Mouse (Mus musculus): ENCODE data around the gene Lrmp. TPM values are rescaled to one million over a fixed set of nuclear protein-coding genes. Genes with fewer than 3 reads are reported as not detected.

Lrmp gene
- total and polyA plus RNA-seq, 3 experiments = 64.3 to 70.1 TPM; not detected in 1

GRCm38 (mm10) chr6:145135295-145135694 lies 19.8 kb downstream of the Lrmp start:
- Histone ChIP-seq H3K4me1 (ENCODE audit: control insufficient read depth in 1 of 2, insufficient read depth in 2 of 2, low read length in 2 of 2) (no peaks in the 10 kb centered on the region; a peak in 1 of 4 replicates), H3K9ac (ENCODE audit: control insufficient read depth, low read depth, low read length, poor library complexity, severe bottlenecking) (no peak overlapping the region), H3K4me3 (ENCODE audit: control insufficient read depth in 1 of 2, insufficient read depth in 1 of 2, low read depth in 2 of 2, low read length in 2 of 2) (no peak overlapping the region), H3K9me3 (replicated peaks; ENCODE audit: insufficient read depth, low read length) (no peaks in the 10 kb centered on the region), H3K27me3 (ENCODE audit: control insufficient read depth in 1 of 2, insufficient read depth in 2 of 2, low read length in 2 of 2) (no peaks in the 10 kb centered on the region), H3K27ac (ENCODE audit: control insufficient read depth, low read depth, low read length) (no peak overlapping the region), H3K79me2 (ENCODE audit: control insufficient read depth, insufficient read depth, low read length, poor library complexity) (peaks cover 9% of the 10 kb centered on the region; the same call in 1 of the 2 replicates), H3K36me3 (ENCODE audit: control insufficient read depth in 1 of 2, insufficient read depth in 2 of 2, low read length in 2 of 2) (peaks cover 2 to 4% of the 10 kb centered on the region in 2 experiments; a peak in 2 of 4 replicates)
- DNase-seq (ENCODE audit: low read depth, low spot score) = no peak
- TF ChIP-seq TBP (IDR thresholded peaks at IDR 0.05; ENCODE audit: low read depth, low read length) (no peak), ETS1 (IDR thresholded peaks at IDR 0.05; ENCODE audit: low read depth, low read length) (no peak), HCFC1 (IDR thresholded peaks at IDR 0.05; ENCODE audit: low read depth, low read length) (no peak), MAZ (IDR thresholded peaks at IDR 0.05; ENCODE audit: low read depth, low read length) (no peak), GABPA (IDR thresholded peaks at IDR 0.05; ENCODE audit: low read depth, low read length) (no peak), MYC (IDR thresholded peaks at IDR 0.05; ENCODE audit: low read depth, low read length) (no peak), POLR2AphosphoS5 (IDR thresholded peaks at IDR 0.05; ENCODE audit: borderline replicate concordance, low read depth, low read length) (no peak), GATA1 (IDR thresholded peaks at IDR 0.05; ENCODE audit: low read depth, low read length) (no peak), CHD1 (IDR thresholded peaks at IDR 0.05; ENCODE audit: low read depth, low read length) (no peak)

GRCm38 (mm10) chr6:145135804-145136203 lies 20.4 kb downstream of the Lrmp start:
- no peak for DNase-seq (ENCODE audit: low read depth, low spot score)
- Histone ChIP-seq H3K4me1 (ENCODE audit: control insufficient read depth in 1 of 2, insufficient read depth in 2 of 2, low read length in 2 of 2) (no peaks in the 10 kb centered on the region), H3K36me3 (ENCODE audit: control insufficient read depth in 1 of 2, insufficient read depth in 2 of 2, low read length in 2 of 2) (peaks cover 0 to 4% of the 10 kb centered on the region in 2 experiments; a peak in 1 of 4 replicates), H3K9ac (ENCODE audit: control insufficient read depth, low read depth, low read length, poor library complexity, severe bottlenecking) (no peak overlapping the region), H3K4me3 (ENCODE audit: control insufficient read depth in 1 of 2, insufficient read depth in 1 of 2, low read depth in 2 of 2, low read length in 2 of 2) (no peak overlapping the region), H3K27ac (ENCODE audit: control insufficient read depth, low read depth, low read length) (no peak overlapping the region), H3K9me3 (replicated peaks; ENCODE audit: insufficient read depth, low read length) (no peaks in the 10 kb centered on the region), H3K79me2 (ENCODE audit: control insufficient read depth, insufficient read depth, low read length, poor library complexity) (peaks cover 9% of the 10 kb centered on the region; the same call in 1 of the 2 replicates), H3K27me3 (ENCODE audit: control insufficient read depth in 1 of 2, insufficient read depth in 2 of 2, low read length in 2 of 2) (no peaks in the 10 kb centered on the region)
- TF ChIP-seq ZNF384 (IDR thresholded peaks at IDR 0.05; ENCODE audit: low read depth, low read length) (no peak), TBP (IDR thresholded peaks at IDR 0.05; ENCODE audit: low read depth, low read length) (no peak), UBTF (IDR thresholded peaks at IDR 0.05; ENCODE audit: borderline replicate concordance, insufficient read depth, low read depth, low read length) (no peak), USF1 (IDR thresholded peaks at IDR 0.05; ENCODE audit: low read depth, low read length) (no peak), ELF1 (IDR thresholded peaks at IDR 0.05; ENCODE audit: low read depth, low read length) (no peak), HCFC1 (IDR thresholded peaks at IDR 0.05; ENCODE audit: low read depth, low read length) (no peak), CTCF (IDR thresholded peaks at IDR 0.05 in 2 of 3, conservative IDR thresholded peaks at IDR 0.05 in 1 of 3; ENCODE audit: control insufficient read depth in 1 of 3, insufficient read depth in 1 of 3, low read depth in 2 of 3, low read length in 3 of 3, poor library complexity in 1 of 3, severe bottlenecking in 1 of 3) (no peak), ZKSCAN1 (IDR thresholded peaks at IDR 0.05; ENCODE audit: low read depth, low read length) (no peak), NELFE (IDR thresholded peaks at IDR 0.05; ENCODE audit: low read depth, low read length) (no peak), POLR2AphosphoS2 (IDR thresholded peaks at IDR 0.05; ENCODE audit: low read length) (no peak), POLR2AphosphoS5 (IDR thresholded peaks at IDR 0.05; ENCODE audit: borderline replicate concordance, low read depth, low read length) (no peak), MXI1 (IDR thresholded peaks at IDR 0.05; ENCODE audit: low read depth, low read length) (no peak), ZMIZ1 (IDR thresholded peaks at IDR 0.05; ENCODE audit: low read depth, low read length) (no peak), TCF12 (IDR thresholded peaks at IDR 0.05; ENCODE audit: low read depth, low read length) (no peak), RAD21 (IDR thresholded peaks at IDR 0.05; ENCODE audit: low read depth, low read length) (no peak), EP300 (IDR thresholded peaks at IDR 0.05; ENCODE audit: low read depth in 1 of 2, low read length in 2 of 2) (no peak), MAZ (IDR thresholded peaks at IDR 0.05; ENCODE audit: low read depth, low read length) (no peak), MYC (IDR thresholded peaks at IDR 0.05; ENCODE audit: low read depth, low read length) (no peak)

Data from MEL (cell line).